Mouse (Mus musculus) midbrain, embryonic 11.5 days (tissue): ENCODE data around the gene Nhlrc2. TPM values are rescaled to one million over a fixed set of nuclear protein-coding genes. Genes with fewer than 3 reads are reported as not detected.
A peak's percentile ranks its signal among the peaks of the same experiment; 100 is the strongest.

ENCODE experiments used
- ATAC-seq: fragments of 200-750 bp; cut with Nextera tagmentation; 2 replicates; pipeline ENCODE4 v1.8.0; 2017; ENCODE audit warnings: moderate TSS enrichment, moderate library complexity; ENCODE audit not compliant: low FRiP score
- DNase-seq: peaks from one replicate; pipeline ENCODE4 v3.0.0; 2015; ENCODE audit warnings: low spot score; ENCODE audit errors: missing footprints
- H3K27ac ChIP-seq: fragments of 300-500 bp; sonication (generic); 2 replicates; pipeline ENCODE4 v1.5.1; 2014; ENCODE audit warnings: low read depth, low read length
- H3K27me3 ChIP-seq: fragments of 300-500 bp; sonication (generic); 2 replicates; pipeline ENCODE4 v1.6.1; 2014; ENCODE audit warnings: mild to moderate bottlenecking, low read length, moderate library complexity, mixed read lengths; ENCODE audit not compliant: control insufficient read depth, insufficient read depth
- H3K36me3 ChIP-seq: fragments of 300-500 bp; sonication (generic); 2 replicates; pipeline ENCODE4 v1.6.1; 2014; ENCODE audit warnings: mild to moderate bottlenecking, low read length, moderate library complexity, mixed read lengths; ENCODE audit not compliant: control insufficient read depth, insufficient read depth
- H3K4me1 ChIP-seq: fragments of 300-500 bp; sonication (generic); 2 replicates; pipeline ENCODE4 v1.6.1; 2014; ENCODE audit warnings: low read length; ENCODE audit not compliant: control insufficient read depth, insufficient read depth
- H3K4me2 ChIP-seq: fragments of 300-500 bp; sonication (generic); 2 replicates; pipeline ENCODE4 v1.6.1; 2014; ENCODE audit warnings: mild to moderate bottlenecking, moderate library complexity
- H3K4me3 ChIP-seq: fragments of 300-500 bp; sonication (generic); 2 replicates; pipeline ENCODE4 v1.5.1; 2014; ENCODE audit warnings: low read depth, low read length
- H3K9ac ChIP-seq: fragments of 300-500 bp; sonication (generic); 2 replicates; pipeline ENCODE4 v1.6.1; 2014; ENCODE audit warnings: low read length
- H3K9me3 ChIP-seq: fragments of 300-500 bp; sonication (generic); 2 replicates; pipeline ENCODE4 v1.6.1; 2016; ENCODE audit warnings: low read length; ENCODE audit not compliant: control insufficient read depth
- WGBS: fragments of 180-500 bp; shearing (Covaris S2); extraction: QIAGEN DNeasy Blood & Tissue Kit; methylation state at CpG from one replicate; pipeline ENCODE4 v1.1.7; 2014; 5-methylcytosine and 5-hydroxymethylcytosine counted together
- polyA plus RNA-seq: library from polyadenylated mRNA; unstranded; fragments of >200 nt; fragmentation: Nextera tagmentation; extraction: Ambion mirVana; gene quantifications from 2 replicates; pipeline ENCODE4 v1.2.1, GENCODE M21; 2014

The Nhlrc2 gene
- polyA plus RNA-seq, 1 experiment from 2014 or later = 13.3 TPM

DNA sequence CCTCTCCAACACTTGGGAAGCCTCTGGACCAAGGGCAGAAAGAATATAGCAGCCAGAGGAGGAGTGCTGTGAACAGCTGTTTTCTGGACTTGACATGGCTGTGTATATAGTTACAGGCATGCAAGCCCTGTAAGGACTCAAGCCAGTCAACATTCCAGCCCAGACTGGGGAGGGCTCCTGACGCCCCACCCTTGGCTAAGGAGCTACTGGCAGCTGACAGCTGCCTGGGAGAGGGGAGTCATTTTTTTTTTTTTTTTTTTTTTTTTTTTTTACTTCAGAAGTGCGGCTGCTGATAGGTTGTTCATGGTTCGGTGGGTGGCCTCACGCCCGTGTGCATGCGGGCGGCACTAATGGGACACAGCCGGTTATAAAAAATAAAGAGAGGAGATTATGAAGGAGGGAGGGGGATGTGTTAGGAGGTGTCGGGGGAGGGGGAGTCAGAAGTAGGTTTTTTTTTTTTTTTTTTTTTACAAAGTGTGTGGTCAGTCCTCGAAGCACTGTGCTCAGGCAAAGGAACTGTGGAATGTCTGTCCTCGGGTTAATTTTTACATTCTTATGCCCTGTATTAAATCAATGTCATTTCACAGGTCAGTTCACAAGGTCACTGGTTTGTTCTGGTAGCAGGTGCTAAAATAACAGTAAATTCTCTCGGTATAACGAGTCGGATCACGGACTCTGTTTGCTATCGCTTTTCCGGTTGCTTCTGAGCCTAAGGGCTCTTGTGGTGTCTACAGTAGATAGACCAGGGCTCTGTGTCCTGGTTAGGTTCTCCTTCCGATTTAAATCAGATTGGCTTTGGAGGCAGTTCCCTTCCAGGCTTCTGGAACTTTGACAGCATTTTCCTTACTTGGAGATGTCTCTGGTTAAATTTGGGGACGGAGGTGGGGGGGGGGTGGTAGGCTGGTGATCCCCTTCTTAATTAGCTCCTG, 104.2 kb downstream of the Nhlrc2 start:
- Histone ChIP-seq H3K36me3 (no peaks in the 10 kb centered on the region), H3K9me3 (peaks cover 3% of the 10 kb centered on the region; the same call in 1 of the 2 replicates), H3K27me3 (no peaks in the 10 kb centered on the region), H3K27ac (no peak overlapping the region), H3K4me2 (peak overlapping the region; percentile 27), H3K4me3 (no peak overlapping the region), H3K9ac (no peak overlapping the region), H3K4me1 (peaks cover 13% of the 10 kb centered on the region)
- 22% methylated on average over 19 of the region's 19 CpGs for WGBS
- ATAC-seq (peak; percentile 77), DNase-seq (peak; percentile 95)

Other genes starting within 250 kb of the Nhlrc2 start
- 0.16 and 0.29 TPM in 2 replicates for gene Nrap, start 158.2 kb upstream of the Nhlrc2 start, polyA plus RNA-seq
- 13.9 and 20.3 TPM in 2 replicates for gene Casp7, start 151.1 kb upstream of the Nhlrc2 start, polyA plus RNA-seq
- gene Plekhs1, start 86.6 kb upstream of the Nhlrc2 start, polyA plus RNA-seq = 0.10 and 0.19 TPM in 2 replicates
- gene Dclre1a, start within 50 bp of the Nhlrc2 start, polyA plus RNA-seq = 16.5 and 21.0 TPM in 2 replicates
- 0.15 and 0.28 TPM in 2 replicates for gene Adrb1, start 173.9 kb downstream of the Nhlrc2 start, polyA plus RNA-seq